In genomic region chr5:117115193-117115767, GRCm38 (mm10) we compare ENCODE assay signal across 8 mouse cellular contexts. TPM values are rescaled to one million over a fixed set of nuclear protein-coding genes. Genes with fewer than 3 reads are reported as not detected.
DNase-seq lines count a peak whose midpoint lies in the region; ATAC-seq lines count a peak whose summit lies in the region.

No protein-coding gene starts in this region.

- H3K4me2 ChIP-seq in heart, embryonic 13.5 days = peak overlapping the region; percentile 95

- no peaks in the 10 kb centered on the region for H3K27me3 ChIP-seq in heart, embryonic 13.5 days (replicated peaks)
- no peaks in the 10 kb centered on the region for H3K27me3 ChIP-seq in midbrain, embryonic 10.5 days (ENCODE audit: low read depth, poor library complexity, severe bottlenecking)

- H3K4me1 ChIP-seq in heart, embryonic 13.5 days = peaks cover 12% of the 10 kb centered on the region
- H3K4me1 ChIP-seq in midbrain, embryonic 10.5 days = peaks cover 25% of the 10 kb centered on the region

- H3K27ac ChIP-seq in heart, embryonic 13.5 days (replicated peaks) = peak overlapping the region; percentile 81
- peak overlapping the region; percentile 99 for H3K27ac ChIP-seq in midbrain, embryonic 10.5 days (replicated peaks)

- no peaks in the 10 kb centered on the region for H3K9me3 ChIP-seq in heart, embryonic 13.5 days
- H3K9me3 ChIP-seq in midbrain, embryonic 10.5 days (replicated peaks) = no peaks in the 10 kb centered on the region

- H3K36me3 ChIP-seq in heart, embryonic 13.5 days = peaks cover 35% of the 10 kb centered on the region
- H3K36me3 ChIP-seq in midbrain, embryonic 10.5 days = peaks cover 37% of the 10 kb centered on the region

- intact Hi-C loops in left cerebral cortex, postnatal 14 days (cut with DNase I) = loop anchor here (5.0 kb wide), 2 partner anchors 192 to 242 kb away; partner anchors contain the start of gene Wsb2

- WGBS in heart, embryonic 13.5 days = under 1% methylated on average over 43 of the region's 43 CpGs
- under 1% methylated on average over 41 of the region's 43 CpGs for WGBS in midbrain, embryonic 10.5 days

- DNase-seq in left cerebral cortex, adult 8-10 months (ENCODE audit: low spot score in 2 of 2) = peak; percentile 21 to 36
- DNase-seq in left cerebral cortex, postnatal 14 days (ENCODE audit: low spot score in 2 of 2) = no peak
- peak; percentile 75 for DNase-seq in adipocyte (ENCODE audit: low spot score)
- peak; percentile 52 for DNase-seq in embryo, embryonic 9.5 days (ENCODE audit: extremely low spot score)
- peak; percentile 46 to 64 for DNase-seq in kidney, postnatal 25 days
- peak; percentile 59 for DNase-seq in midbrain, embryonic 10.5 days (ENCODE audit: low spot score)
- peak; percentile 53 for DNase-seq in yolk sac, embryonic 10.5 days (ENCODE audit: low spot score)

- no peak for ATAC-seq in heart, embryonic 13.5 days (ENCODE audit: extremely low read depth, insufficient number of reproducible peaks, low FRiP score, low TSS enrichment)

- peak overlapping the region; percentile 96 for H3K9ac ChIP-seq in heart, embryonic 13.5 days

- H3K4me3 ChIP-seq in heart, embryonic 13.5 days = peak overlapping the region; percentile 97
- peak overlapping the region; percentile 90 for H3K4me3 ChIP-seq in midbrain, embryonic 10.5 days

RNA-seq across cellular contexts. Expression of gene Suds3, which starts 0.6 kb away (rescaled TPM):
- total RNA-seq in left cerebral cortex, adult 8-10 months (2022) = 100 to 1,000 TPM; 114 to 150 (median 121) TPM
- total RNA-seq in left cerebral cortex, postnatal 14 days (2021) = 10 to 100 TPM; 93.4 to 97.2 TPM
- 49.1 and 49.3 TPM in 2 replicates for polyA plus RNA-seq in heart, embryonic 13.5 days (2015; fragmentation: Nextera tagmentation; extraction: Ambion mirVana)
- polyA plus RNA-seq in midbrain, embryonic 10.5 days (2016; fragmentation: Nextera tagmentation; extraction: Ambion mirVana) = 80.6 and 84.5 TPM in 2 replicates

RNA-seq across cellular contexts. Expression of gene Taok3, which starts 4.6 kb away (rescaled TPM):
- total RNA-seq in left cerebral cortex, adult 8-10 months (2022) = 10 to 100 TPM; 49.5 to 55.4 (median 52.4) TPM
- total RNA-seq in left cerebral cortex, postnatal 14 days (2021) = 10 to 100 TPM; 62.8 to 66.1 TPM
- polyA plus RNA-seq in heart, embryonic 13.5 days (2015; fragmentation: Nextera tagmentation; extraction: Ambion mirVana) = 8.5 and 10.8 TPM in 2 replicates
- polyA plus RNA-seq in midbrain, embryonic 10.5 days (2016; fragmentation: Nextera tagmentation; extraction: Ambion mirVana) = 12.0 and 16.8 TPM in 2 replicates

Comparison
In these comparisons a context has a peak if more than half of its experiments do, and no peak if none do; other contexts are left out.
1. DNase-seq: peak in left cerebral cortex, adult 8-10 months (2 of 2), adipocyte (single experiment), embryo, embryonic 9.5 days (single experiment), kidney, postnatal 25 days (2 of 2), midbrain, embryonic 10.5 days (single experiment) and yolk sac, embryonic 10.5 days (single experiment); none in left cerebral cortex, postnatal 14 days (0 of 2).